Mouse (Mus musculus) megakaryocyte-erythroid progenitor cell, adult 5 weeks (primary cell): ENCODE measurements around the gene Ficd. TPM values are rescaled to one million over a fixed set of nuclear protein-coding genes. Genes with fewer than 3 reads are reported as not detected.

ENCODE experiments used
- polyA plus RNA-seq: library from polyadenylated mRNA; stranded (reverse); fragments of >175 nt; gene quantifications from 2 replicates; pipeline ENCODE4 v1.2.3, GENCODE M21; 2012

Gene Ficd
- polyA plus RNA-seq: 2.9 and 3.0 TPM in 2 replicates

GRCm38 (mm10) chr5:113735345-113736112, at the start of gene Ficd:
Gene Ficd (plus strand): TSS chr5:113735803.

GRCm38 (mm10) chr5:113724446-113724845, 11.2 kb upstream of the Ficd start, which contains the start of gene 1700069L16Rik:
Gene 1700069L16Rik (minus strand): TSS chr5:113724772.

GRCm38 (mm10) chr5:113772450-113772895, 36.9 kb downstream of the Ficd start, which contains the start of the genes Sart3 and Iscu:
Gene Sart3 (minus strand): TSS chr5:113772510.
Gene Iscu (plus strand): TSS chr5:113772748.

Other genes with a start within 250 kb of the Ficd start
- 0.06 and 0.16 TPM in 2 replicates for gene Wscd2, start 245.5 kb upstream of the Ficd start, polyA plus RNA-seq
- gene Cmklr1, start 85.4 kb upstream of the Ficd start, polyA plus RNA-seq: 0.16 and 0.39 TPM in 2 replicates
- gene 1700069L16Rik, start 11.0 kb upstream of the Ficd start, polyA plus RNA-seq: not detected in 2 replicates
- 32.5 and 52.4 TPM in 2 replicates for gene Sart3, start 36.7 kb downstream of the Ficd start, polyA plus RNA-seq
- 69.6 and 75.8 TPM in 2 replicates for gene Iscu, start 36.9 kb downstream of the Ficd start, polyA plus RNA-seq
- gene Tmem119, start 64.7 kb downstream of the Ficd start, polyA plus RNA-seq: 6.4 and 11.3 TPM in 2 replicates
- gene Selplg, start 96.8 kb downstream of the Ficd start, polyA plus RNA-seq: 613 and 855 TPM in 2 replicates
- 39.9 and 42.0 TPM in 2 replicates for gene Coro1c, start 173.0 kb downstream of the Ficd start, polyA plus RNA-seq